Mouse (Mus musculus) gastrocnemius, postnatal 4 days (tissue): ENCODE measurements around the gene Kcng1. TPM values are rescaled to one million over a fixed set of nuclear protein-coding genes. Genes with fewer than 3 reads are reported as not detected.

Source experiments
- DNase-seq, 2 experiments: peaks; one replicate each; pipeline ENCODE4 v3.0.0; 2021 to 2022; ENCODE audit warnings: low spot score in 2 of 2, mixed read lengths in 2 of 2
- total RNA-seq, 2 experiments: library from RNA; stranded (reverse); gene quantifications; 2 replicates each; pipeline ENCODE4 v1.2.3; 2021

The Kcng1 gene
- total RNA-seq, 2 experiments from 2014 or later, result 0.10 to 0.20 TPM

GRCm38 (mm10) chr2:168213788-168214397 is 67.6 kb downstream of the Kcng1 start:
- no peak for DNase-seq

Other genes starting within 250 kb of the Kcng1 start
- 1 to 10 TPM; 1.7 TPM for gene Pard6b, start 200.7 kb downstream of the Kcng1 start, total RNA-seq
- 10 to 100 TPM; 48.9 to 49.4 TPM for gene Adnp, start 74.6 kb downstream of the Kcng1 start, total RNA-seq
- 10 to 100 TPM; 23.3 to 26.0 TPM for gene Gm20716, start 51.4 kb downstream of the Kcng1 start, total RNA-seq
- gene Dpm1, start 51.1 kb downstream of the Kcng1 start, total RNA-seq, result 10 to 100 TPM; 61.7 to 63.9 TPM
- gene Mocs3, start 51.1 kb downstream of the Kcng1 start, total RNA-seq, result 1 to 10 TPM; 5.4 to 6.1 TPM